Mouse (Mus musculus): ENCODE data around the gene Rnf150.

Rnf150 gene

GRCm38 (mm10) chr8:83028211-83028610 lies 165.1 kb downstream of the Rnf150 start:
- no peak for DNase-seq (ENCODE audit: low spot score)

GRCm38 (mm10) chr8:83032800-83033199 lies 169.6 kb downstream of the Rnf150 start:
- no peak for DNase-seq (ENCODE audit: low spot score)

GRCm38 (mm10) chr8:83035141-83035540 lies 172.0 kb downstream of the Rnf150 start:
- DNase-seq (ENCODE audit: low spot score), result no peak

GRCm38 (mm10) chr8:83036521-83037166 lies 173.5 kb downstream of the Rnf150 start:
- no peak for DNase-seq (ENCODE audit: low spot score)

GRCm38 (mm10) chr8:83037321-83037720 lies 174.2 kb downstream of the Rnf150 start:
- no peak for DNase-seq (ENCODE audit: low spot score)

GRCm38 (mm10) chr8:83038575-83038974 lies 175.4 kb downstream of the Rnf150 start:
- DNase-seq (ENCODE audit: low spot score), result no peak

GRCm38 (mm10) chr8:83041440-83041839 lies 178.3 kb downstream of the Rnf150 start:
- no peak for DNase-seq (ENCODE audit: low spot score)

GRCm38 (mm10) chr8:83046912-83047311 lies 183.8 kb downstream of the Rnf150 start:
- no peak for DNase-seq (ENCODE audit: low spot score)

- DNase-seq (ENCODE audit: low spot score), result no peak
These were observed 185.4 kb downstream of the Rnf150 start for GRCm38 (mm10) chr8:83048527-83048926.

- no peak for DNase-seq (ENCODE audit: low spot score)
These were observed 186.0 kb downstream of the Rnf150 start for GRCm38 (mm10) chr8:83049171-83049601.

GRCm38 (mm10) chr8:83049616-83050015 lies 186.5 kb downstream of the Rnf150 start:
- no peak for DNase-seq (ENCODE audit: low spot score)

- DNase-seq (ENCODE audit: low spot score), result no peak
These were observed 189.7 kb downstream of the Rnf150 start for GRCm38 (mm10) chr8:83052896-83053295.

- DNase-seq (ENCODE audit: low spot score), result no peak
These were observed 191.6 kb downstream of the Rnf150 start for GRCm38 (mm10) chr8:83054801-83055200.

- no peak for DNase-seq (ENCODE audit: low spot score)
These were observed 195.8 kb downstream of the Rnf150 start for GRCm38 (mm10) chr8:83058951-83059350.

- no peak for DNase-seq (ENCODE audit: low spot score)
These were observed 196.9 kb downstream of the Rnf150 start for GRCm38 (mm10) chr8:83060076-83060475.

GRCm38 (mm10) chr8:83061257-83061656 lies 198.1 kb downstream of the Rnf150 start:
- DNase-seq (ENCODE audit: low spot score), result no peak

- DNase-seq (ENCODE audit: low spot score), result no peak
These were observed 198.7 kb downstream of the Rnf150 start for GRCm38 (mm10) chr8:83061873-83062272.

- no peak for DNase-seq (ENCODE audit: low spot score)
These were observed 199.1 kb downstream of the Rnf150 start for GRCm38 (mm10) chr8:83062276-83062675.

GRCm38 (mm10) chr8:83064096-83064495 lies 200.9 kb downstream of the Rnf150 start:
- DNase-seq (ENCODE audit: low spot score), result no peak

GRCm38 (mm10) chr8:83066076-83066475 lies 202.9 kb downstream of the Rnf150 start:
- no peak for DNase-seq (ENCODE audit: low spot score)

- DNase-seq (ENCODE audit: low spot score), result no peak
These were observed 203.7 kb downstream of the Rnf150 start for GRCm38 (mm10) chr8:83066846-83067245.

GRCm38 (mm10) chr8:83067906-83068305 lies 204.8 kb downstream of the Rnf150 start:
- DNase-seq (ENCODE audit: low spot score), result no peak

- no peak for DNase-seq (ENCODE audit: low spot score)
These were observed 211.1 kb downstream of the Rnf150 start for GRCm38 (mm10) chr8:83074248-83074647.

GRCm38 (mm10) chr8:83076621-83077020 lies 213.5 kb downstream of the Rnf150 start:
- DNase-seq (ENCODE audit: low spot score), result no peak

Measured in ovary, postnatal 36 days (tissue).